Mouse (Mus musculus) cerebellum, postnatal 36 days (tissue): ENCODE results near the gene Lonp2.

Source experiments
- DNase-seq, 2 experiments: peaks; one replicate each; pipeline ENCODE4 v3.0.0; 2021 to 2022; ENCODE audit warnings: mixed read lengths in 2 of 2

Lonp2 gene

GRCm38 (mm10) chr8:86624915-86625314 is 1.1 kb downstream of the Lonp2 start:
- no peak for DNase-seq

GRCm38 (mm10) chr8:86630212-86630611 is 6.4 kb downstream of the Lonp2 start:
- no peak for DNase-seq

GRCm38 (mm10) chr8:86631395-86631794 is 7.6 kb downstream of the Lonp2 start:
- DNase-seq: no peak

- peak in 1 of 2 experiments; percentile 15 for DNase-seq
These were observed 14.0 kb downstream of the Lonp2 start for GRCm38 (mm10) chr8:86637826-86638225.

GRCm38 (mm10) chr8:86638981-86639380 is 15.1 kb downstream of the Lonp2 start:
- no peak for DNase-seq

- no peak for DNase-seq
These were observed 18.8 kb downstream of the Lonp2 start for GRCm38 (mm10) chr8:86642682-86643081.

- no peak for DNase-seq
These were observed 20.8 kb downstream of the Lonp2 start for GRCm38 (mm10) chr8:86644661-86645060.

GRCm38 (mm10) chr8:86647771-86648170 is 23.9 kb downstream of the Lonp2 start:
- no peak for DNase-seq

- peak in 1 of 2 experiments; percentile 14 for DNase-seq
These were observed 27.6 kb downstream of the Lonp2 start for GRCm38 (mm10) chr8:86651416-86651815.

GRCm38 (mm10) chr8:86652546-86652945 is 28.7 kb downstream of the Lonp2 start:
- no peak for DNase-seq

- no peak for DNase-seq
These were observed 30.7 kb downstream of the Lonp2 start for GRCm38 (mm10) chr8:86654578-86654977.

GRCm38 (mm10) chr8:86668750-86669149 is 44.9 kb downstream of the Lonp2 start:
- DNase-seq: no peak

- DNase-seq: no peak
These were observed 45.4 kb downstream of the Lonp2 start for GRCm38 (mm10) chr8:86669259-86669658.

GRCm38 (mm10) chr8:86686629-86687028 is 62.8 kb downstream of the Lonp2 start:
- no peak for DNase-seq

GRCm38 (mm10) chr8:86692107-86692506 is 68.3 kb downstream of the Lonp2 start:
- no peak for DNase-seq

GRCm38 (mm10) chr8:86694011-86694410 is 70.2 kb downstream of the Lonp2 start:
- DNase-seq: no peak

- no peak for DNase-seq
These were observed 71.9 kb downstream of the Lonp2 start for GRCm38 (mm10) chr8:86695703-86696102.

GRCm38 (mm10) chr8:86698811-86699421 is 75.1 kb downstream of the Lonp2 start:
- DNase-seq: no peak

- DNase-seq: no peak
These were observed 75.6 kb downstream of the Lonp2 start for GRCm38 (mm10) chr8:86699471-86699870.

GRCm38 (mm10) chr8:86702453-86702852 is 78.6 kb downstream of the Lonp2 start:
- no peak for DNase-seq

GRCm38 (mm10) chr8:86705317-86705716 is 81.5 kb downstream of the Lonp2 start:
- no peak for DNase-seq

GRCm38 (mm10) chr8:86706756-86707155 is 82.9 kb downstream of the Lonp2 start:
- DNase-seq: no peak

- no peak for DNase-seq
These were observed 84.0 kb downstream of the Lonp2 start for GRCm38 (mm10) chr8:86707873-86708272.

GRCm38 (mm10) chr8:86712594-86712993 is 88.8 kb downstream of the Lonp2 start:
- DNase-seq: no peak
